Mouse (Mus musculus): ENCODE data around the gene Ucma.
A peak's percentile ranks its signal among the peaks of the same experiment; 100 is the strongest.

Ucma gene

GRCm38 (mm10) chr2:5011898-5012490, 36.1 kb downstream of the Ucma start:
- no peak for DNase-seq

GRCm38 (mm10) chr2:5012491-5013324, 36.8 kb downstream of the Ucma start, which contains the start of gene Mcm10:
TSS of gene Mcm10 (minus strand) at chr2:5012791.
- peak; percentile 94 for DNase-seq

GRCm38 (mm10) chr2:5014616-5015015, 38.7 kb downstream of the Ucma start:
- no peak for DNase-seq

- no peak for DNase-seq
Observed at GRCm38 (mm10) chr2:5015527-5015926, 39.6 kb downstream of the Ucma start.

GRCm38 (mm10) chr2:5016922-5017321, 41.0 kb downstream of the Ucma start:
- DNase-seq = no peak

- no peak for DNase-seq
Observed at GRCm38 (mm10) chr2:5019708-5020107, 43.8 kb downstream of the Ucma start.

- DNase-seq = no peak
Observed at GRCm38 (mm10) chr2:5023275-5023674, 47.4 kb downstream of the Ucma start.

- no peak for DNase-seq
Observed at GRCm38 (mm10) chr2:5023699-5024399, 47.9 kb downstream of the Ucma start.

- DNase-seq = no peak
Observed at GRCm38 (mm10) chr2:5025162-5025733, 49.3 kb downstream of the Ucma start.

GRCm38 (mm10) chr2:5027057-5027456, 51.1 kb downstream of the Ucma start:
- no peak for DNase-seq

- no peak for DNase-seq
Observed at GRCm38 (mm10) chr2:5028047-5028446, 52.1 kb downstream of the Ucma start.

GRCm38 (mm10) chr2:5029808-5030207, 53.9 kb downstream of the Ucma start:
- DNase-seq = no peak

- DNase-seq = no peak
Observed at GRCm38 (mm10) chr2:5031215-5031614, 55.3 kb downstream of the Ucma start.

- no peak for DNase-seq
Observed at GRCm38 (mm10) chr2:5032665-5033064, 56.7 kb downstream of the Ucma start.

- no peak for DNase-seq
Observed at GRCm38 (mm10) chr2:5033546-5034420, 57.9 kb downstream of the Ucma start.

- DNase-seq = no peak
Observed at GRCm38 (mm10) chr2:5034801-5035200, 58.9 kb downstream of the Ucma start.

- DNase-seq = no peak
Observed at GRCm38 (mm10) chr2:5035241-5035640, 59.3 kb downstream of the Ucma start.
